Mouse (Mus musculus): ENCODE results near the gene Hbs1l.
"Not testable (repeated sequence)": the region's sequence is repeated elsewhere in the genome, so short reads cannot be mapped to it uniquely, and the experiment has no call there.

The Hbs1l gene

DNA sequence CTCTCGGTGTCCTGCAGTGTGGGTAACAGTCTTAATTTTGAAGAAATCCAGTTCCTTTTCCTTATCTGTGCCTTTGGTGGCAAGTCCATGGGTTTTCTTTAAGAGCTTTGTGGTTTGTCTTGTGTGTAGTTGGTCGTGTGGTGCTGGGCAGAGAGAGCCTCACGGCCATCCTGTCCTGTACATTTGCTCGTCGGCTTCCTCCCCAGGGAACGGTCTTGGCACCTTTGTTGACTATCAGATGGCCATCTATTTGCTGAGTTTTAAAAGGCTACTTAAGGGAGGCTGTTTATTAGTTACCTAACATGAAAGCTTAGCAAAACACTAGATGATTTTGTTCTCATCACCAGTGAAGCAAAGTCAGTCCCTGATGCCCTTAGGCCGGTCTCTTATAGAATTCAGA is 66.1 kb downstream of the Hbs1l start:
- DNase-seq: peak; percentile 25 to 45

- no peak for DNase-seq
Measured at GRCm38 (mm10) chr10:21363297-21363696, 67.5 kb downstream of the Hbs1l start.

GRCm38 (mm10) chr10:21364946-21365345 is 69.2 kb downstream of the Hbs1l start:
- no peak for DNase-seq

DNA sequence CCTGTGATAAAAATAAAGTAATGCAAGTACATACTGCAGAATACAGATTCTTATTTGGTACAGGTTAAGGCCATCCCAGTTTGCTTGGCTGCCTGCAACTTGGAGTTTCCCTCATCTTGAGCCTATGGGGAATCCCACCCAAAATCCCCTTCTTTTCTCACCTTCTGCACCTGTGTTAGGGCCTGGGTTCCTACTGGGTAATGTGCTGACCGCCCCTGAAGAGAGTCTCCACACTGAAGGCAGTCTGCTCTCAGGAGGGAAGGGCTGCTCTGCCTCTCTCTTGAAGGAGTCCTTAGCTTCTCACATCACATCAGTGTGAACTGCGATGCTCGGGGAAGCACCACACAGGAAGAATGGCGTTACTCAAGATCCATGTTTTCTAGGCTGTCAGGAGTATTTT is 70.1 kb downstream of the Hbs1l start:
- DNase-seq: no peak

GRCm38 (mm10) chr10:21366471-21366870 is 70.7 kb downstream of the Hbs1l start:
- no peak for DNase-seq

DNA sequence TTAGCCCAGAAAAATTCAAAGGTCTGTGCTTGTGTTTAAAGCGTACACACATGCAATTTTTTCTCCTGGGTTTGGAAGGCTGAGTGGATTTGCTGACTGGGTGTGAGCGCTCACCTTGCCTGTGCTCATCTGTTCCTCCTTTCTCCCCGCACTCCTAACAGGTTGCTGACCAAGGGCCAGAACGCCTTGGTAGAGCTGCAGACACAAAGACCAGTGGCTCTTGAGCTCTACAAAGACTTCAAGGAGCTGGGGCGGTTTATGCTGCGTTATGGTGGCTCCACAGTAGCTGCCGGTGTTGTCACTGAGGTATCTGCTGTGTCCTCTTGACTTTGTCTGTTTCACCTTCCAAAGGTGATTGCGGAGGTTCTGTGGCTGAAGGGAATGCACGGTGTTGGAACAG is 71.7 kb downstream of the Hbs1l start:
- no peak for DNase-seq

DNA sequence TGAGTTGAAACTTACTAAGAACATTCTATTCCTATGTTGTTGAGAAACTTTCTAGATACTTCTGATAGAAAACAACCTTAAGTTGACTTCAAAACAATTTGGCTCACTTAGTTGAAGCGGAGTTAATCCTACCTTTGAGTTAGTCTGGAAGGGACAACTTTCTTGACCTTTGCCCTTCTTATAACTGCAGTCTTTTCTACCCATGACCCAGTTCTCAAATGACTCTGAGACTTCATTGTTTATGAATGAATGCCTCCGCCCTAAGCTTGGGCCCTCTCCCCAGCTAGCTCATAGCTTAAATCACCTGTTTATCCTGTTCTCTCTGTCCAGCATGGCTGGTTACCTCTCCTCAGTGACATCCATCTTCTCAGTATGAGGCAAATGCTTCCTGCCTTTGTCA is 73.8 kb downstream of the Hbs1l start:
- no peak for DNase-seq

GRCm38 (mm10) chr10:21372271-21372670 is 76.5 kb downstream of the Hbs1l start:
- no peak for DNase-seq

- DNase-seq: no peak
Measured at GRCm38 (mm10) chr10:21376682-21377473, 81.1 kb downstream of the Hbs1l start, which contains the start of gene Aldh8a1. TSS of gene Aldh8a1 (plus strand) at chr10:21377291.

DNA sequence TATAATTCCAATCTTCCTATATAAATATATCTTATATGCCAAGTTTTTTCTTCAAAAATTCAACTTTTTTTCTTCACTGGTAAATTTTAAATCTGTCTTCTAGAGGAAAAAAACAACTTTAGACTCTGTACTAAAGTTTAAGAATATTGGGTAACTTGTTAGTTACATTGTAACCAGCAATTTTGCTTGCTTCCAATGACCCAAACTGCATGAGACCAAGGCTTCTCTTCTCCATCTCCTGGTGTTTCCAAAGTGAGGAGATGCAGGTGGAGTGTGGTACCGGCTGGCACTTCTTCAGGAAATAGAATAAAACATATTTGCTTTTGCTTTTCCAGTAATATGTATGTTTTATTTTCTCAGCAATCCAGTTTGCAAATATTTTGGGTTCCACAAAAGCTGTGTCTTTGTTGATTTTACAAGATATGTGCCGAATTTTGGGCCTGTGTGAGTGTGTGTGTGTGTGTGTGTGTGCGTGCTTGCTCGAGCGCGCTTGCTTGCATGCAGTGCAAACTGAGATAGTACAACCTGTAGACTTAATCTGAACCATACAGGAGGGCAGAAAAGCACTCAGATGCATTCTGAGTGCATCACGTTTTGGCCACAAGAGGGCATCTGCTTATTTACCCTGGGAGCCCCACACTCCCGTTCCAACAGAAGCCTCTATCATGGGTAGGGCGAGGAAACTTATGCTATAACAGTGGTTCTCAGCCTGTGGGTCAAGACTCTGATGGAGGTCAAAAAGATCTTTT is 82.6 kb downstream of the Hbs1l start:
- peak in 1 of 2 experiments; percentile 19 for DNase-seq

DNA sequence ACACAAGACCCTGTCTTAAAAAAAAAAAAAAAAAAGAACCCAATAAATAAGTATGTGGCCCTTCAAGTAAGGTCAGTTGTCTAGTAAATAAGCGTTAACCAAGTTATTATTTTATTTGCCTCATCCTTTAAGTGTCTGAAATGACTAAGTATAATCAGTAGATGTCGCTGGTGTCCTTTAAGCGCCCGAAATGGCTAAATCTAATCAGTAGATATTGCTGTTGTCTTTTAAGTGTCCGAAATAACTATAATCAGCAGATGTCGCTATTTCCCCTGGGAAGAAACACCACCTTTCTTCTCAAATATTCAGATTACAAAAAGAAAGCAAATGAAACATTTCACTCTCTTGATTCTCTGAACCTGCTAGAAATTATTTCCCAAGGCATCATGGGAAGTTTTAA is 87.1 kb downstream of the Hbs1l start:
- DNase-seq: peak; percentile 70 to 83

- no peak for DNase-seq
Measured at GRCm38 (mm10) chr10:21385111-21385663, 89.4 kb downstream of the Hbs1l start.

- no peak for DNase-seq
Measured at GRCm38 (mm10) chr10:21389075-21389474, 93.3 kb downstream of the Hbs1l start.

DNA sequence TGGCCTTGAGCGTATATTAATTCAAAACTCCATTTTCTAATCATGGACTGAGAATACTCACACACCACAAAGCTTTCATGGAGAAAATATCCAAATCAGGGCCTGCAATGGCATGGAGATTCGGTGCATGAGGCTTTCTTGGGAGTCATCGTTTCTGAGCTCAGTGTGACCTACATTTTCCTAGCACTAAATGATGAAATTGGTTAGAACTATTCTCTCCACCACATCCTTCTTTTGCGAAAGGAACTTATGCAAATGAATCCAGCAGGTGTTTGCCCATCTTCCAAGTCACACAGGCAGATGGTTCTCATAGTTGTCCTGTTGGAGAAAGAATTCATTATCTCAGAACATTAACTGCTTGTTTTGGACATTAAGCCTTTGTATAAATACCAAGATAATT is 94.7 kb downstream of the Hbs1l start:
- no peak for DNase-seq

GRCm38 (mm10) chr10:21391286-21391685 is 95.5 kb downstream of the Hbs1l start:
- DNase-seq: peak; percentile 66

DNA sequence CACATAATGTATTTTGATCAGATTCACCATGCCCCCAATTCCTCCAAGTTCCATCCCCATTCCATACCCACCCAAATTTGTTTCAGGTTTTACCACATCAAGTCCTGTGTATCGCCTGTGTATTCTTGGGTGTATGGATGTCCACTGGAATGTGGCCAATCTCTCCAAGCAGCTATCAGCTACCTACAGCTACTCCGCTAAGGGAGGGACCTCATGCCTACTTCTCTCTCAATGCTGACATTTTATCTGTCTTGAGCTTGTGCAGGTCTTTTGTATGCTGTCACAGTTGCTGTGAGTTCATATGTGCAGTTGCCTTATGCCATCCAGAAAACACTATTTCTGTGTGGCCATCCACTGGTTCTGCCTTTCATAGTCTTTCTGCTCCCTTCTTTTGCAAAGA is 97.6 kb downstream of the Hbs1l start:
- no peak for DNase-seq

DNA sequence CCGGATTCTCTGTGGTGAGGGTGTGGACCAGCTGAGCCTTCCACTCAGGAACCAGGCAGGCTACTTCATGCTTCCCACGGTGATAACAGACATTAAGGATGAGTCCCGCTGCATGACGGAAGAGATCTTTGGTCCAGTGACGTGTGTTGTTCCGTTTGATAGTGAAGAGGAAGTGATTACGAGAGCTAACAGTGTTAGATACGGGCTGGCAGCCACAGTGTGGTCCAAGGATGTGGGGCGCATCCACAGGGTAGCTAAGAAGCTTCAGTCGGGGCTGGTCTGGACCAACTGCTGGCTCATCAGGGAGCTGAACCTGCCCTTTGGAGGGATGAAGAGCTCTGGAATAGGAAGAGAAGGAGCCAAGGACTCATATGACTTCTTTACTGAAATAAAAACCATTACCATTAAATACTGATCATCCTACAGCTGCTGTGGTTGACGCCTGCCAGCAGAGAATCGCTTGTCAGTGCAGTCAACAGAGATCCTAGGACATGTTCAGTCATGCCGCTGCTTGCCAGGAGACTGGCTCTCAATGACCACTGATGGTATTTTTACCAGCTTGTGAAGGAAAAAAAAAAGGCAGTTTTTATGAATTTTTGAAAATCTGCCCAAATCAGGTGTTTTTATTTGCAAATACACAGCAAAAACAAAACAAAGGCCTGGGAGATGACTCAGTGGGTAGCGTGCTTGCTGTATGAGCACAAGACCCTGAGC is 99.8 kb downstream of the Hbs1l start:
- no peak for DNase-seq

GRCm38 (mm10) chr10:21398873-21399425 is 103.2 kb downstream of the Hbs1l start:
- not testable (repeated sequence) for DNase-seq

DNA sequence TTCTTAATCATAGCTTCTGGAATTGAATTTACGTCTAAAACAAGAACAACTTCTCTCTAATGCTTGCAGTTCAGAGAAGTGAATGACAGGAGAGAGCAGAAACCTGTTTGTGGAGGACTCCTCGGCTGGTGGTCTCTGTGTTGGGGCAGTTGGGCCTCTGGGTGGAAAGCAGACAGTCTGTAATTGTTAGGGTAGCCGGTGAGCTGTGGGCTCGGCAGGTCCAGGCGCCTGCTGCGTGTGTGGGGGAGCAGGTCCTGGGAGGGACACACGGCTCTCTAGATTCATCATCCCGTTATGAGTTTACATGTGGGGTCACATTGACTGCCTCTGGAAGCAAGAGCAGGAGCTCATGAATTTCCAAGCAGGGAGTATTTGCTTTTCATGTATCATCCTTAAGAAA is 103.8 kb downstream of the Hbs1l start:
- no peak for DNase-seq

- DNase-seq: no peak
Measured at GRCm38 (mm10) chr10:21400031-21400430, 104.3 kb downstream of the Hbs1l start.

DNA sequence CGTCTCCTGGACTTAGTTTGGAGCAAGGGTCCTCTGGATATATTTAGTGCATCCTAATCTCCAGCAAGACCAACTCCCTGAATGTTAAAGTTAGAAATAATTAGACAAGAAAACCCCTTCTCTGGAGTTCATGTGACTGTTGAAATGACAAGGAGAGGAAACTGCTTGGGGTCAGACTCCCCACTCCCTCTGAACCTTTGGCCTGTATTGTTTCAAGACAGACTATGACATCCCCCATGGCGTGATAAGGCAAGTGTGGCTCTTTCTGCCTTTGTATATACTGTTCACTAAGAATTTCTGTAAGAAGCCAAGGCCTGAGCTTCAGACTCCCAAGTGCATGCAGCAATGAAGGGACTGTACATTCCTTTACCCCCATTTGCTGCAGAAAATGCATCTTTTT is 104.7 kb downstream of the Hbs1l start:
- DNase-seq: no peak

DNA sequence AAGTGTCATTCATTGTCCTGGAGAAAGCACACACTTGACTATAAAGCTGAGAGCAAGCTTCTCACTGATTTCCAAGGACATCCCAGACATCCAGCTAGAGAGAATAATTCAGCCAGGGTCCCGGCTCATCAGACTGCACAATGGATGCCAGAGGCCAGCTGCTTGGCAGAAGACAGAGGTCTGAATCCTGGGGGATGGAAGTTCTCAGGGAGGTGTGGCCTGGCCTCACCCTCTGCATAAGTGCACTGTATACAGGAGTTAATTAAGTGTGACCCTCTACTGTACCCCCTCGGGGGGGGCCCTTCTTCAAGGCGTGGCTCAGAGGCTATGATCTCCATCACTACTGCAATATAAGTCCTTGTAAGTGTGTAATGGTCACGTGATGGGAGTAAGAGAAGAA is 105.5 kb downstream of the Hbs1l start:
- no peak for DNase-seq

GRCm38 (mm10) chr10:21404822-21405221 is 109.0 kb downstream of the Hbs1l start:
- no peak for DNase-seq
